ENCODE assay signal across 8 mouse cellular contexts in the genomic region with DNA sequence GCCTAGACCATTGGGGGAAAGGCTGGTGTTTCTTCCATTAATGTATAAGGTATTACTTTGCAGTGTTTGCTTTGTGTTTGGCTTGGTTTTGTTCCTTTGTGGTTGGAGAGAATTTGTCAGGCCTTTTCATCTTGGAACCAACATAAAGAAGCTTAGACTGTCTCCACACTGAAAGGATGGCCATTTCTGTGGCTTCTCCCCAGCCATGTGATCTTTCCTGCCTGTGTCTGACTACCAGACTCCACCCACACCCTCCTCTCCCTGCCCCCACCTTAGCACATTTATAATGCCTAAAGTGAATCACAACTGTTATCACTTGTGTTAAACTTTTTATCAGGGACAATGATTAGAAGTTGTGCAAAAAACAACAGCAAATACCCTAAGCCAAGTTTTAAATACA. TPM values are rescaled to one million over a fixed set of nuclear protein-coding genes. Genes with fewer than 3 reads are reported as not detected.
DNase-seq lines count a peak whose midpoint lies in the region; ATAC-seq and TF ChIP-seq lines count a peak whose summit lies in the region.

No protein-coding gene starts in this region.

- DNase-seq in left cerebral cortex, adult 18-20 months (ENCODE audit: low spot score in 2 of 2), result peak; percentile 6 to 14
- DNase-seq in left cerebral cortex, postnatal 36 days (ENCODE audit: low spot score in 2 of 2), result no peak
- peak; percentile 62 for DNase-seq in adipocyte (ENCODE audit: low spot score)
- peak; percentile 50 for DNase-seq in induced T-regulatory cell, adult 2 months (ENCODE audit: low read depth)
- no peak for DNase-seq in thymus, adult 2 months

- intact Hi-C loops in left cerebral cortex, postnatal 36 days (cut with DNase I), result no loop called here

- H3K27ac ChIP-seq in embryonic facial prominence, embryonic 15.5 days (replicated peaks), result peak overlapping the region; percentile 99
- H3K27ac ChIP-seq in liver, embryonic 12.5 days, result peak overlapping the region; percentile 98
- peak overlapping the region; percentile 99; the same call in 1 of the 2 replicates for H3K27ac ChIP-seq in neural tube, embryonic 14.5 days (ENCODE audit: low read depth, low read length)
- H3K27ac ChIP-seq in thymus, adult 2 months (ENCODE audit: control insufficient read depth, insufficient read depth, low read length), result no peak overlapping the region

- H3K4me3 ChIP-seq in embryonic facial prominence, embryonic 15.5 days (replicated peaks), result peak overlapping the region; percentile 94
- H3K4me3 ChIP-seq in liver, embryonic 12.5 days, result peak overlapping the region; percentile 83
- H3K4me3 ChIP-seq in neural tube, embryonic 14.5 days (ENCODE audit: low read depth, low read length), result peak overlapping the region; percentile 83
- H3K4me3 ChIP-seq in thymus, adult 2 months (ENCODE audit: control insufficient read depth, insufficient read depth, low read length), result no peak overlapping the region

- TF ChIP-seq POLR2A in thymus, adult 2 months (IDR thresholded peaks at IDR 0.05; ENCODE audit: control insufficient read depth, extremely low read depth, insufficient read depth, low read length, poor library complexity), result no peak

- no peak for TF ChIP-seq CTCF in thymus, adult 2 months (IDR thresholded peaks at IDR 0.05; ENCODE audit: borderline replicate concordance, control insufficient read depth, extremely low read depth, insufficient read depth, low read length, poor library complexity)

- H3K36me3 ChIP-seq in embryonic facial prominence, embryonic 15.5 days, result no peaks in the 10 kb centered on the region
- H3K36me3 ChIP-seq in liver, embryonic 12.5 days, result peaks cover 5% of the 10 kb centered on the region; the same call in 1 of the 2 replicates
- H3K36me3 ChIP-seq in neural tube, embryonic 14.5 days (ENCODE audit: control insufficient read depth, insufficient read depth, low read length), result no peaks in the 10 kb centered on the region
- H3K36me3 ChIP-seq in thymus, adult 2 months (ENCODE audit: control insufficient read depth, insufficient read depth, low read length), result no peaks in the 10 kb centered on the region

- no peak for ATAC-seq in embryonic facial prominence, embryonic 15.5 days (ENCODE audit: insufficient number of reproducible peaks, low FRiP score, low TSS enrichment, low read depth)
- ATAC-seq in liver, embryonic 12.5 days, result 0 out of 2 replicates have a peak, but pooled peaks have one; percentile 34
- no peak for ATAC-seq in neural tube, embryonic 14.5 days (ENCODE audit: low read depth)

- peak overlapping the region; percentile 70; the same call in 1 of the 2 replicates for H3K9ac ChIP-seq in embryonic facial prominence, embryonic 15.5 days
- H3K9ac ChIP-seq in liver, embryonic 12.5 days, result peak overlapping the region; percentile 93
- H3K9ac ChIP-seq in neural tube, embryonic 14.5 days (replicated peaks; ENCODE audit: low read depth, low read length), result peak overlapping the region; percentile 95; the same call in 1 of the 2 replicates

- peak overlapping the region; percentile 70 for H3K4me2 ChIP-seq in embryonic facial prominence, embryonic 15.5 days (replicated peaks)
- H3K4me2 ChIP-seq in liver, embryonic 12.5 days, result peak overlapping the region; percentile 82
- peak overlapping the region; percentile 77 for H3K4me2 ChIP-seq in neural tube, embryonic 14.5 days (ENCODE audit: low read depth, low read length)

- H3K9me3 ChIP-seq in embryonic facial prominence, embryonic 15.5 days (replicated peaks), result no peaks in the 10 kb centered on the region
- no peaks in the 10 kb centered on the region for H3K9me3 ChIP-seq in liver, embryonic 12.5 days (replicated peaks)
- no peaks in the 10 kb centered on the region for H3K9me3 ChIP-seq in neural tube, embryonic 14.5 days (ENCODE audit: control insufficient read depth, low read length)

- peaks cover 11% of the 10 kb centered on the region for H3K4me1 ChIP-seq in embryonic facial prominence, embryonic 15.5 days
- H3K4me1 ChIP-seq in liver, embryonic 12.5 days, result peaks cover 23% of the 10 kb centered on the region
- H3K4me1 ChIP-seq in neural tube, embryonic 14.5 days (ENCODE audit: control insufficient read depth, insufficient read depth, low read length), result peaks cover 4% of the 10 kb centered on the region; the same call in 1 of the 2 replicates
- H3K4me1 ChIP-seq in thymus, adult 2 months (replicated peaks; ENCODE audit: control insufficient read depth, insufficient read depth, low read length), result peaks cover 4% of the 10 kb centered on the region; the same call in 1 of the 2 replicates

- H3K27me3 ChIP-seq in embryonic facial prominence, embryonic 15.5 days, result no peaks in the 10 kb centered on the region
- H3K27me3 ChIP-seq in liver, embryonic 12.5 days (replicated peaks), result no peaks in the 10 kb centered on the region
- no peaks in the 10 kb centered on the region for H3K27me3 ChIP-seq in neural tube, embryonic 14.5 days (ENCODE audit: control insufficient read depth, insufficient read depth, low read length)
- no peaks in the 10 kb centered on the region for H3K27me3 ChIP-seq in thymus, adult 2 months (ENCODE audit: control insufficient read depth, insufficient read depth, low read length)

RNA-seq across cellular contexts. Expression of gene 2610301B20Rik, which starts 1.1 kb away (rescaled TPM):
- total RNA-seq in left cerebral cortex, adult 18-20 months (2021), result 10 to 100 TPM; 34.2 to 35.6 TPM
- 10 to 100 TPM; 33.5 to 37.8 TPM for total RNA-seq in left cerebral cortex, postnatal 36 days (2021)
- 37.9 and 39.3 TPM in 2 replicates for polyA plus RNA-seq in embryonic facial prominence, embryonic 15.5 days (2015; fragmentation: Nextera tagmentation; extraction: Ambion mirVana)
- polyA plus RNA-seq in liver, embryonic 12.5 days (2016; fragmentation: Nextera tagmentation; extraction: Ambion mirVana), result 15.0 and 15.8 TPM in 2 replicates
- polyA plus RNA-seq in neural tube, embryonic 14.5 days (2014; fragmentation: Nextera tagmentation; extraction: Ambion mirVana), result 40.5 and 41.9 TPM in 2 replicates
- 4.2 and 5.9 TPM in 2 replicates for polyA plus RNA-seq in thymus, adult 2 months (2012; rRNA removed)

Comparison
In these comparisons a context has a peak if more than half of its experiments do, and no peak if none do; other contexts are left out.
1. DNase-seq: peak in left cerebral cortex, adult 18-20 months (2 of 2), adipocyte (single experiment) and induced T-regulatory cell, adult 2 months (single experiment); none in left cerebral cortex, postnatal 36 days (0 of 2) and thymus, adult 2 months (single experiment).
2. Peak in every context shown above with its lines, with median percentiles within 50 percentile points of each other: H3K4me2 ChIP-seq and H3K9ac ChIP-seq.